Mouse (Mus musculus): ENCODE results near the gene Mllt11. TPM values are rescaled to one million over a fixed set of nuclear protein-coding genes. Genes with fewer than 3 reads are reported as not detected.
"Not testable (repeated sequence)": the region's sequence is repeated elsewhere in the genome, so short reads cannot be mapped to it uniquely, and the experiment has no call there.

Mllt11 gene
- polyA plus RNA-seq, 1 experiment, result 469 TPM

DNA sequence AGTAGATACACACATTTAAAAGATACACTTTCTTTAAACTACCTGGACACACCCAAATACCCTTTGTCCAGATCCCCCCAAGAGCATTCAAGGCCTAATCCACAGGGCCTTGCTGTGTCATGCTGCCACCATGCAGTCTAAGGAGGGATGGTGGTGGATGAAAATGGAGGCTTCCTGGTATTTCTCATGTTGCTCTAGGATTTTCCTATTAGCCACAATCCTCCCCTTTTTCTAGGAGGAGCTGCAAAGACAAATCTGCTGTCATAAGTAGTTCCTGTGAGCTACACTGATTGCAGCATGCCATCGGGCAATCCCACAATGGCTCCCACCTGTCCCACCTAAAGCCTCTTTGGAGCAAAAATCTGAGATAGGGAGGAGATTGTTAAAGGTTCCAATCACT lies 4.8 kb downstream of the Mllt11 start:
- no peak overlapping the region; the same call in 1 of the 2 replicates for H3K27ac ChIP-seq (ENCODE audit: insufficient read depth, low read length)
- H3K4me3 ChIP-seq (ENCODE audit: insufficient read depth, low read length), result peak overlapping the region; percentile 77
- H3K4me1 ChIP-seq (ENCODE audit: control insufficient read depth, insufficient read depth, low read length), result peaks cover 10% of the 10 kb centered on the region
- TF ChIP-seq POLR2A (IDR thresholded peaks at IDR 0.05; ENCODE audit: extremely low read depth, insufficient read depth, low read length) (no peak), CTCF (IDR thresholded peaks at IDR 0.05; ENCODE audit: extremely low read depth, insufficient read depth, low read length) (no peak)

DNA sequence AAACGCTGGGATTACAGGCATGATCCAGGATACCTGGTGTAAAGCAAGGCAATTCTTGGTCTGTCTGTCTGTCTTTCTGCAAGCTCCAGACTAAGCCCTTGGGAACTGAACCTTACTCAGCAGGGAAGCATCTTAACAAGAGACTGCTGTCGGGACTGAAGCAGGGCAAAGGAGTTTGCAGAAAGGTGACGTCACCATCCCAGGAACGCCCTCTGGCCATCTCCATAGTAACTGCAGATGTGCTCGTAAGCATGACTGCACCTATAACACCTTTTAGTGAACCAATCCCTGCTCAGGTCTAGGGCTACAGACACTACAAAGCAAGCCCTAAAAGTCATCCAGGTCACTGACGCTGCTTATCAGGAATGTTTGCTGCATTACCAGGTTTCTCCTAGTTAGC lies 7.7 kb downstream of the Mllt11 start:
- TF ChIP-seq POLR2A (IDR thresholded peaks at IDR 0.05; ENCODE audit: extremely low read depth, insufficient read depth, low read length) (0 out of 2 replicates have a peak, but pooled peaks have one; percentile 12), CTCF (IDR thresholded peaks at IDR 0.05; ENCODE audit: extremely low read depth, insufficient read depth, low read length) (no peak)
- Histone ChIP-seq H3K27ac (ENCODE audit: insufficient read depth, low read length) (no peak overlapping the region), H3K4me1 (ENCODE audit: control insufficient read depth, insufficient read depth, low read length) (peaks cover 2% of the 10 kb centered on the region; the same call in 1 of the 2 replicates), H3K4me3 (ENCODE audit: insufficient read depth, low read length) (peak overlapping the region; percentile 5; the same call in 1 of the 2 replicates)

DNA sequence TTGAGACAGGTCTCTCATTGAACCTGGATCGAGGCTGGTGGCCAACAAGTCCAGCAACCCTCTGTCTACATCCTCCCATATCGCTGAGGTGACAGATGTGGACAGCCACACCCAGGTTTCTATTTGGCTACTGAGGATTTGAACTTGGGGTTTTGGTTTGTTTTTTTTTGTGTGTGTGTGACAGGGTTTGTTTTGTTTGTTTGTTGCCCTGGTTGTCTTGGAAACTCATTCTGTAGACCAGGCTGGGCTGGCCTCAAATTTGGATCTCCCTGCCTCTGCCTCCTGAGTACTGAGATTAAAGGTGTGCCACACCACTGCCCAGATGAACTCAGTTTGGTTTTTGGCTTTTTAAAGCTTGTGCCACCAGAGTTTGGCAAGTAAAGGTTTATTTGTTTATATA lies 8.9 kb downstream of the Mllt11 start:
- Histone ChIP-seq H3K27ac (ENCODE audit: insufficient read depth, low read length) (no peak overlapping the region), H3K4me1 (ENCODE audit: control insufficient read depth, insufficient read depth, low read length) (peaks cover 2% of the 10 kb centered on the region; the same call in 1 of the 2 replicates), H3K4me3 (ENCODE audit: insufficient read depth, low read length) (no peak overlapping the region)
- TF ChIP-seq CTCF (IDR thresholded peaks at IDR 0.05; ENCODE audit: extremely low read depth, insufficient read depth, low read length) (no peak), POLR2A (IDR thresholded peaks at IDR 0.05; ENCODE audit: extremely low read depth, insufficient read depth, low read length) (no peak)

DNA sequence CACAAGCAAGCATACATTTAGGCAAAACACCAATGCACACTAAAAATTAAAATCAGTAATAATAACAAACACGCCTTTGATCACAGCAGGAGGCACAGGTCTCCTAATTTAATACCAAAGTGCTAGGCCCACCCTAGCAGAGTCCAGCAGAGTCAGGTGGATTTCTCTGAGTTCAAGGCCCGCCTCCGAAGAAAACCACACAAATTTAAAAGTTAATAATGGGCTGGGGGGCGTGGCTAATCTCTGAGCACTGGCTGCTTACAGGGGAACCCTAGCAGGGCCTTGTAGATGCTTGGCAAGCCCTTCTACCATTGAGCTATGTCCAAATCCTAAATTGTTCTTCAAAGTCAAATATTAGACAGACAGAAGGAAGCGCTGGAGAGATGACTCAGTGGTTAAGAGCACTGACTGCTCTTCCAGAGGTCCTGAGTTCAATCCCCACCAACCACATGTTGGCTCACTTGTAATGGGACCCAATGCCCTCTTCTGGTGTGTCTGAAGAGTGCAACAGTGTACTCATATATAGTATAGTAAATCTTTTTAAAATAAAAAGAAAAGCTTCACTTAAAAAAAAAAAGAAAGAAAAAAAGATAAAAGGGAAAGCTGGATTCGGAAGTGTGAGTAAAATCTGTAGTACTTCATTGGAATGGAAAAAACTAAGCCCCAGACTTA lies 13.4 kb downstream of the Mllt11 start:
- H3K27ac ChIP-seq (ENCODE audit: insufficient read depth, low read length), result no peak overlapping the region
- TF ChIP-seq CTCF (IDR thresholded peaks at IDR 0.05; ENCODE audit: extremely low read depth, insufficient read depth, low read length), result no peak
- TF ChIP-seq POLR2A (IDR thresholded peaks at IDR 0.05; ENCODE audit: extremely low read depth, insufficient read depth, low read length), result no peak
- no peak overlapping the region for H3K4me3 ChIP-seq (ENCODE audit: insufficient read depth, low read length)
- no peaks in the 10 kb centered on the region for H3K4me1 ChIP-seq (ENCODE audit: control insufficient read depth, insufficient read depth, low read length)

DNA sequence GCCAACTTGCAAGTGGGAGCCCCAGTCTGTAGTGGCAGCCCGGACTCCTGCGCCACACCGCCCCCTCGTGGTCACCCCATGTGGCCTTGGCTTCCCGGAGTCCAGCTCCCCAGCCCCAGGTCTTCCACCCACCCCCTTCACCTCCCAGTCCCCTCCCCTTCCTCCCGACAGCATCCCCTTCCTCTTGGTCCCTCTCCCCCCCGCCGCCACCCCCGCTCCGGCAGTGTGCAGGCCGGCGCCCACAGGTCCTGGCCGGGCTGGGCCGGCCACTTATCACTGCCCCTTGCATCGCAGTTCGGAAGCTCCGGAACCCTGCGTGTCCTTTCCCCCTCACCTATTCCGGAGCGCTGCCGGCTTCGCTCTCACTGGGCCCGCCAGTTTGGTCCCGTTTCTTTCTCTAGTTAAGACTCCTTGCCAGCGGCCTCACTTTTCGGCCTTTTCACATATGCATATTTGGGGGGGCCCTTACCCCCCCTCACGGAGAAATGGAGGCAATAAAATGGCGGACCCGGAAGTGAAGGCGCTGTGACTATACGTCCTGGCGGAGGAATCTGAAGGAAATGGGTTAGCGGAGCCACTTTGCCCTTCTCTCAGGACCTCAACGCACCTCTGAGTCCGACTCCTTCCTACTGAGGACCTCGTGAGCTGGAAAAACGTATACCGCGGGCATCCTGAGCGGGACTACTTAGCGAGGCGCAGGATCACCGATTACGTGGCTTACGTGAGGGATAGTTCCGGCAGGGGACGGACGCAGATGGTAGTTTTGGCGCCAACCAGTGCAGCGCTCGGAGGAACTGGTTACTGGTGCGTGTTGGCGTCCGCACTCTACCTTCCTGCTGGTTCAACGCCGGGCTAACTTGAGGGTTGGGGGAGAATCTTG lies 14.5 kb downstream of the Mllt11 start, which contains the start of gene Gabpb2:
Gene Gabpb2 (minus strand): TSS at position 662 of the 880 bp plus-strand sequence.
- peak within 1 kb of the TSS; percentile 68 for H3K4me3 ChIP-seq (ENCODE audit: insufficient read depth, low read length)
- peak within 1 kb of the TSS; percentile 83 for H3K27ac ChIP-seq (ENCODE audit: insufficient read depth, low read length)
- peak; percentile 83 for TF ChIP-seq POLR2A (IDR thresholded peaks at IDR 0.05; ENCODE audit: extremely low read depth, insufficient read depth, low read length)
- peak; percentile 50 for TF ChIP-seq CTCF (IDR thresholded peaks at IDR 0.05; ENCODE audit: extremely low read depth, insufficient read depth, low read length)
- no peaks in the 10 kb centered on the region for H3K4me1 ChIP-seq (ENCODE audit: control insufficient read depth, insufficient read depth, low read length)

DNA sequence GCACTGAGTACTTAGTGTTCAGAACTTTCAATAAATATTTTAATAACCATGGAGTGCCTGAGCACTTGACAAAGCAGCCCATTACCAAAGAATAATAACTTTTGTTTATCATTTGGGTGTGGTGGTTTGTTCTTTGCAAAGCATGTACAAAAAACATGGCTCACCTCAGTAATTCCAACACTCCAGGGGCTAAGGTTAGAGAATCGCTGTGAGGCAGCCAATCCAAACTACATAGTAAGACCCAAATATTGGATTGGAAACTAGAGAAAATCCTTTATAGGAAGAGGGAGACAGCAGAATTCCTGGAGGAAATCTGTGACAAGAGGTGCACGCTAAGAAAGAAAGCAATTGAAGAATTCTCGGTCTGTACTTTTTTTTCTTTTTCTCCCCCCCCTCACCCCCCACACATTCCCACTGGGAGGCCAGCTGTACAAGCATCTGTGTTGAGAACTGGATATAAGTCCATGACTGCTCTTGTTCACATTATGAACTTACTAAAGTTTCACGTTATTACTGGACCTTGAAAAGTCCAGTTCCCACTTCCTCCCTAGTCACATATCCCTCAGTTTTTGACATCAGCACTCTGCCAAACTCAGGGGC lies 15.2 kb downstream of the Mllt11 start:
- no peak for TF ChIP-seq POLR2A (IDR thresholded peaks at IDR 0.05; ENCODE audit: extremely low read depth, insufficient read depth, low read length)
- no peak for TF ChIP-seq CTCF (IDR thresholded peaks at IDR 0.05; ENCODE audit: extremely low read depth, insufficient read depth, low read length)

DNA sequence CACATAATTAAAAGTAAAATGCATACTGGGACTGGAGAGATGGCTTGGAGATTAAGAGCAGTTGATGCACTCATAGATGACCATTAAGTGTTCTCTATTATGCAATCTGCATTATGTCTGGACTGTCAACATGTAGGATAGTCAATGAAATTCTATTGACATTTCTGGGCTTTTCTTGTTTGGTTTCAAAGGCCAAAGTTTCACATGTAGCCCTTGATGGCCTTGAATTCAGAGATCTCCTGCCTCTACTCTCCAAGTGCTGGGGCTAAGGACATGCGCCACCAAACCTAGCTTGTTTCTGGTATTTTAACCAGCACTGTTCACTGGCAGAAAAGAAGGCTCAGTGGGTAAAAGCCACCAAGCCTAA lies 18.4 kb downstream of the Mllt11 start:
- Histone ChIP-seq H3K4me1 (ENCODE audit: control insufficient read depth, insufficient read depth, low read length) (no peaks in the 10 kb centered on the region), H3K4me3 (ENCODE audit: insufficient read depth, low read length) (no peak overlapping the region), H3K27ac (ENCODE audit: insufficient read depth, low read length) (no peak overlapping the region)
- TF ChIP-seq POLR2A (IDR thresholded peaks at IDR 0.05; ENCODE audit: extremely low read depth, insufficient read depth, low read length) (no peak), CTCF (IDR thresholded peaks at IDR 0.05; ENCODE audit: extremely low read depth, insufficient read depth, low read length) (no peak)

More for the DNA sequence above, 15.2 kb downstream of the Mllt11 start:
- Histone ChIP-seq H3K27ac (ENCODE audit: insufficient read depth, low read length) (peak overlapping the region; percentile 15; the same call in 1 of the 2 replicates), H3K4me3 (ENCODE audit: insufficient read depth, low read length) (peak overlapping the region; percentile 68), H3K4me1 (ENCODE audit: control insufficient read depth, insufficient read depth, low read length) (no peaks in the 10 kb centered on the region)

DNA sequence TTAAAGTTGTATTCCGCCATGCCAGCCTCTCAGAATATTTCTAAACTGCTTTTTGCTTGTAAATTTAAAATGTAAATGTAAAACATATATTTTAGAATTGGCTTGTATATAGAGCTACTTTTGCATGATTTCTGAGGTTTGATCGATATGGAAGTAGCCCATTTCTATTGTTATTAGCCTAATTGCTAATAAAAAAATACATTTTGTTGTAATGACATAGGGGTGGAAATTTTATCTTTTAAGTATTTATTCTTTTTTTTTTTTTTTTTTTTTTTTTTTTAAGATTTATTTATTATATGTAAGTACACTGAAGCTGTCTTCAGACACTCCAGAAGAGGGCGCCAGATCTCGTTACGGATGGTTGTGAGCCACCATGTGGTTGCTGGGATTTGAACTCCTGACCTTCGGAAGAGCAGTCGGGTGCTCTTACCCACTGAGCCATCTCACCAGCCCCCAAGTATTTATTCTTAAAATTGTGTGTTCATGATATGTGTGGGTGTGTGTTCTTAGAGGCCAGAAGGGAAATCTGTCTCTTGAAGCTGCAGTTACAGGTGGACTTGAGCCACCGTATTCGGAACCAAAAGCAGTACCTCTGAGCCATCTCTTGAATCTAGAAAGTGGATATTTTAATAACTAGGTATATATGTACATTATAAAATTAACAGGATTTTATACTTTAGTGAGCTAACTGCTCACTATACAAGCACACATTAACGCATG lies 18.9 kb downstream of the Mllt11 start:
- H3K4me3 ChIP-seq (ENCODE audit: insufficient read depth, low read length); H3K4me1 ChIP-seq (ENCODE audit: control insufficient read depth, insufficient read depth, low read length); H3K27ac ChIP-seq (ENCODE audit: insufficient read depth, low read length): not testable (repeated sequence)

DNA sequence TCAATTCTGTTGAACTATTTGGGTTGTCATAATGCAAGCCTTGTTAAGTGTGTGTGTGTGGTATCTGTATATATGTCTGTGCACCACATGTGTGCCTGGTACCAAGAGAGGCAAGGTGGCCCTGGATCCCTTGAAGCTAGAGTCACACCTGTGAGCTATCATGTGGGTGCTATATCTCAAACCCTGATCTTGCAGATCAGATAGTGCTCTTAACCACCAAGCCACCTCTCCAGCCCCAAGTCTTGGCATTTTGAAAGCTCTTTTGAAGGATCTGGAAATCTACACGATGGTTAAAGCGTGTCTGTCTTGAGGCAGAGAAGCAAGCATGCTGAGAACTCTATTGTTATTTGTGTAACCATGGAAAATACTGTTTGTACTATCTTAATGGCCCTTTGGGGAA lies 21.4 kb downstream of the Mllt11 start:
- no peak overlapping the region for H3K4me3 ChIP-seq (ENCODE audit: insufficient read depth, low read length)
- H3K4me1 ChIP-seq (ENCODE audit: control insufficient read depth, insufficient read depth, low read length), result no peaks in the 10 kb centered on the region
- TF ChIP-seq POLR2A (IDR thresholded peaks at IDR 0.05; ENCODE audit: extremely low read depth, insufficient read depth, low read length) (no peak), CTCF (IDR thresholded peaks at IDR 0.05; ENCODE audit: extremely low read depth, insufficient read depth, low read length) (no peak)
- no peak overlapping the region for H3K27ac ChIP-seq (ENCODE audit: insufficient read depth, low read length)
